Mouse (Mus musculus) CD4-positive, CD25-positive, alpha-beta regulatory T cell, adult 9 weeks (primary cell): ENCODE data around the gene Fam83c. TPM values are rescaled to one million over a fixed set of nuclear protein-coding genes. Genes with fewer than 3 reads are reported as not detected.

ENCODE experiments used
- polyA plus RNA-seq: library from polyadenylated mRNA; unstranded; fragments of 100-300 nt; shearing (Covaris generic); gene quantifications from one replicate; pipeline ENCODE4 v1.2.1, GENCODE M21; 2017

Gene Fam83c
- not detected for polyA plus RNA-seq

GRCm38 (mm10) chr2:155834732-155835131 is at the start of gene Fam83c:
Gene Fam83c, minus strand, starts transcription at chr2:155834854.

GRCm38 (mm10) chr2:155826630-155827424 is 7.8 kb downstream of the Fam83c start, which contains the start of gene Eif6:
Gene Eif6, minus strand, starts transcription at chr2:155826925.

GRCm38 (mm10) chr2:155819392-155819448 is 15.4 kb downstream of the Fam83c start, which contains the start of gene BC029722:
Gene BC029722, minus strand, starts transcription at chr2:155819426.

Other genes starting within 250 kb of the Fam83c start
- 19.4 TPM for gene Gss, start 242.0 kb downstream of the Fam83c start, polyA plus RNA-seq
- gene Myh7b, start 223.6 kb downstream of the Fam83c start, polyA plus RNA-seq: 0.19 TPM
- 70.5 TPM for gene Trpc4ap, start 142.5 kb downstream of the Fam83c start, polyA plus RNA-seq
- 74.1 TPM for gene Edem2, start 105.4 kb downstream of the Fam83c start, polyA plus RNA-seq
- gene Gm17581, start 99.0 kb downstream of the Fam83c start, polyA plus RNA-seq: not detected
- not detected for gene Procr, start 83.7 kb downstream of the Fam83c start, polyA plus RNA-seq
- 0.07 TPM for gene Mmp24, start 59.5 kb downstream of the Fam83c start, polyA plus RNA-seq
- 53.0 TPM for gene BC029722, start 15.4 kb downstream of the Fam83c start, polyA plus RNA-seq
- gene Eif6, start 7.9 kb downstream of the Fam83c start, polyA plus RNA-seq: 250 TPM
- gene Uqcc1, start 95.5 kb upstream of the Fam83c start, polyA plus RNA-seq: 52.5 TPM
- gene Gm15557, start 105.9 kb upstream of the Fam83c start, polyA plus RNA-seq: not detected
- gene Gdf5, start 110.5 kb upstream of the Fam83c start, polyA plus RNA-seq: not detected
- 60.0 TPM for gene Cep250, start 121.6 kb upstream of the Fam83c start, polyA plus RNA-seq
- gene 6430550D23Rik, start 173.1 kb upstream of the Fam83c start, polyA plus RNA-seq: 1.8 TPM
- 165 TPM for gene Ergic3, start 173.2 kb upstream of the Fam83c start, polyA plus RNA-seq
- gene Fer1l4, start 218.1 kb upstream of the Fam83c start, polyA plus RNA-seq: not detected
- gene Spag4, start 230.3 kb upstream of the Fam83c start, polyA plus RNA-seq: 0.14 TPM